Mouse (Mus musculus): ENCODE measurements around the gene Fbxl14. TPM values are rescaled to one million over a fixed set of nuclear protein-coding genes. Genes with fewer than 3 reads are reported as not detected.

Fbxl14 gene
- polyA plus RNA-seq, 1 experiment from 2014 or later: 5.1 TPM

DNA sequence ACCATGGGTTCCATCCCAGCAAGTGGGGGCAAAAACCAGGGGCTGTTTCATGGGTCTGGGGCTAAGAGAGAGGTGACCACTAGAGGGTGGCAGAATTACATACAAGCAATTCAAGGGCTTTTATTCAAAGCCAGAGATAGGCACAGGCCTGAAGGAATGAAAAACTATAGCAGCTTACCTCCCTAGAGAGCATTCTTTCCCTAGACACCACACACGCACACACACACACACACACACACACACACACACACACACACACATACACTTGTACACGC, 11.7 kb upstream of the Fbxl14 start:
- Histone ChIP-seq H3K4me2 (ENCODE audit: low read length) (no peak overlapping the region), H3K4me3 (replicated peaks; ENCODE audit: low read depth, low read length) (no peak overlapping the region), H3K4me1 (replicated peaks; ENCODE audit: insufficient read depth, low read length) (0 out of 2 replicates have a peak, but pooled peaks cover 4% of the 10 kb centered on the region), H3K9me3 (replicated peaks; ENCODE audit: low read length) (no peaks in the 10 kb centered on the region), H3K9ac (ENCODE audit: low read depth, low read length) (no peak overlapping the region), H3K36me3 (ENCODE audit: insufficient read depth, low read length) (no peaks in the 10 kb centered on the region), H3K27me3 (ENCODE audit: insufficient read depth, low read length) (no peaks in the 10 kb centered on the region), H3K27ac (peak overlapping the region; percentile 20)
- DNase-seq (ENCODE audit: low spot score) (no peak), ATAC-seq (replicated peaks; ENCODE audit: low FRiP score, low read depth) (no peak)
- 79% methylated on average over 2 of the region's 2 CpGs for WGBS
- TF ChIP-seq CTCF (IDR thresholded peaks at IDR 0.05; ENCODE audit: low read depth): peak; percentile 60

DNA sequence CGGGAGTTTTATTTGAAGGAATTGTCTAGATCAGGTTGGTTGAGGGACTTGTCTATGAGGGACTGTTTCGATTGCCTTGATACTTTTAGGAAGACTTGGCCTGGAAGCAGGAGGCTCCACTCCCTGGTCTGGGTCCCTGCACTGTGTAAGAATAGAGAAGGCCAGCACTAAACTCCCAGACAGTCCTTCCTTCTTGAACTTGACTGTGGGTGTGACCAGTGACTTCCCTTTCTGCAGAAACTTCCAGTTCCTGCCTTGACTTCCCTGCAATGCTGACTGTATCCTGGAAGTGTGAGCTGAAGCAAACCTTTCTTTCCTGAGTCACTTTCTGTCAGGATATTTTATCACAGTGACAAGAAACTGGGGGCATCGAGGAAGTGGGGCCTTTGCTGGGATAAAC, 8.7 kb upstream of the Fbxl14 start:
- no peak for ATAC-seq (replicated peaks; ENCODE audit: low FRiP score, low read depth)
- H3K4me1 ChIP-seq (replicated peaks; ENCODE audit: insufficient read depth, low read length): 0 out of 2 replicates have a peak, but pooled peaks cover 6% of the 10 kb centered on the region
- H3K27ac ChIP-seq: no peak overlapping the region
- H3K27me3 ChIP-seq (ENCODE audit: insufficient read depth, low read length): no peaks in the 10 kb centered on the region
- no peak overlapping the region for H3K4me3 ChIP-seq (replicated peaks; ENCODE audit: low read depth, low read length)
- H3K4me2 ChIP-seq (ENCODE audit: low read length): no peak overlapping the region
- 84% methylated on average over 3 of the region's 3 CpGs for WGBS
- no peaks in the 10 kb centered on the region for H3K9me3 ChIP-seq (replicated peaks; ENCODE audit: low read length)
- H3K9ac ChIP-seq (ENCODE audit: low read depth, low read length): no peak overlapping the region
- no peak for DNase-seq (ENCODE audit: low spot score)
- TF ChIP-seq CTCF (IDR thresholded peaks at IDR 0.05; ENCODE audit: low read depth): no peak
- H3K36me3 ChIP-seq (ENCODE audit: insufficient read depth, low read length): no peaks in the 10 kb centered on the region

DNA sequence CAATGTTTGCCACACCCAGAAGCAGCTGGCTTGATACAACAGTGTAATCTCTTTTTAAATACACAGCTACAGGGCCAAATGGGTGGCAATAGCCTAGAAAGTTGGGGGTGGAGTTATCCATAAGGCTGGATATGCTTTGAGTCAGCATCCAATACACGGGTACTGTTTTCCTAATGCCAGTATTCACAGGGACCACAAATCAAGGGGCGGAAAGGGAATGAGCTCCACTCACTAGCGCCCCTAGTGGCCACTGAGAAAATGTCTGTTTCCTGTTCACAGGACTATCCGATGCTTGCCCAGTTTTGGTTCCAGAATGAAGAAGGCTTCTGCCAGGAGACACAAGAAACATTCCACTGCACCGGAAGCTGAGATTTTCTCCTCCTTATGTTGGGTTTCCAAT, 7.3 kb upstream of the Fbxl14 start:
- DNase-seq (ENCODE audit: low spot score) (peak; percentile 80), ATAC-seq (replicated peaks; ENCODE audit: low FRiP score, low read depth) (no peak)
- Histone ChIP-seq H3K9ac (ENCODE audit: low read depth, low read length) (no peak overlapping the region), H3K4me2 (ENCODE audit: low read length) (no peak overlapping the region), H3K27me3 (ENCODE audit: insufficient read depth, low read length) (no peaks in the 10 kb centered on the region), H3K27ac (no peak overlapping the region), H3K4me1 (replicated peaks; ENCODE audit: insufficient read depth, low read length) (0 out of 2 replicates have a peak, but pooled peaks cover 6% of the 10 kb centered on the region), H3K9me3 (replicated peaks; ENCODE audit: low read length) (no peaks in the 10 kb centered on the region), H3K36me3 (ENCODE audit: insufficient read depth, low read length) (no peaks in the 10 kb centered on the region), H3K4me3 (replicated peaks; ENCODE audit: low read depth, low read length) (no peak overlapping the region)
- TF ChIP-seq CTCF (IDR thresholded peaks at IDR 0.05; ENCODE audit: low read depth): peak; percentile 87
- 23% methylated on average over 5 of the region's 5 CpGs for WGBS

DNA sequence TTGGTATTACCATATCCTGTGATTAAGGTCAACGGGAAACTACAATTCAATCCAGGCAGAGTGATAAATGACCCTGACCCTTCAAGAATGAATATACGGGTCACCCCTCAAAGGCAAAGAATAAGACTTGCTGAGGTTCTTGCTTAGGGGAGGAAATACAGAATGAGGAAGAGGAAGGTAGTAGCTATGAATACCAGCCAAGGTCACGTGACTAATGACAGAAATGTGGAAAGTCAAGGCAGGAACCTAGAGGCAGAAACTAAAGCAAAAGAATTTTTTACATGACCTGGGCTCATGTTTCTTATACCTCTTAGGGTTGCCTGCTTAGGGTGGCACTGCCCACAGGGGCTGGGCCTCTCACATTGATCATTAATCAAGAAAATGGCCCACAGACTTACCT, 6.8 kb upstream of the Fbxl14 start:
- H3K27me3 ChIP-seq (ENCODE audit: insufficient read depth, low read length): no peaks in the 10 kb centered on the region
- DNase-seq (ENCODE audit: low spot score): no peak
- TF ChIP-seq CTCF (IDR thresholded peaks at IDR 0.05; ENCODE audit: low read depth): no peak
- H3K4me2 ChIP-seq (ENCODE audit: low read length): no peak overlapping the region
- 55% methylated on average over 3 of the region's 3 CpGs for WGBS
- no peak overlapping the region for H3K9ac ChIP-seq (ENCODE audit: low read depth, low read length)
- 0 out of 2 replicates have a peak, but pooled peaks cover 8% of the 10 kb centered on the region for H3K4me1 ChIP-seq (replicated peaks; ENCODE audit: insufficient read depth, low read length)
- no peak overlapping the region for H3K27ac ChIP-seq
- H3K36me3 ChIP-seq (ENCODE audit: insufficient read depth, low read length): no peaks in the 10 kb centered on the region
- no peaks in the 10 kb centered on the region for H3K9me3 ChIP-seq (replicated peaks; ENCODE audit: low read length)
- no peak overlapping the region for H3K4me3 ChIP-seq (replicated peaks; ENCODE audit: low read depth, low read length)
- ATAC-seq (replicated peaks; ENCODE audit: low FRiP score, low read depth): no peak

DNA sequence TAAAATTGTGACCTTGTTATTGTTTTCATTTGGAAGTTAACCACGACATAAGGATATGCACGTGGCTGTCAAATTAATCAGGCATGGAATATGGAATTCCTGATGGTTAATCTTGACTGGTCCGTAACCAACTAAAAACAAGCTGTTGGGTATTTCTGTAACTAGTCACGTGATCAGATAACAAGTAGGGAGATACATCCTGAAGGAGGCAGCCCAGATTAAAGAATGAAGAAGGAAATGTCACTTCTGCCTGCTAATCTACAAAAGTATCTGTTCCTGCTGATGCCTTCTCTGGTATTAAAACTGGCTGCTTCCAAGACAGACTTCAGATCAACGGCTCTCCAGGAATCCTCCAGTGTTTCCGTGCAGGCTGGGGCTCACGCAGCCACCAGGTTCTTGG, 6.0 kb upstream of the Fbxl14 start:
- no peak for DNase-seq (ENCODE audit: low spot score)
- no peak overlapping the region for H3K4me3 ChIP-seq (replicated peaks; ENCODE audit: low read depth, low read length)
- 75% methylated on average over 7 of the region's 7 CpGs for WGBS
- no peaks in the 10 kb centered on the region for H3K9me3 ChIP-seq (replicated peaks; ENCODE audit: low read length)
- TF ChIP-seq CTCF (IDR thresholded peaks at IDR 0.05; ENCODE audit: low read depth): no peak
- H3K9ac ChIP-seq (ENCODE audit: low read depth, low read length): no peak overlapping the region
- no peak overlapping the region for H3K4me2 ChIP-seq (ENCODE audit: low read length)
- no peaks in the 10 kb centered on the region for H3K36me3 ChIP-seq (ENCODE audit: insufficient read depth, low read length)
- no peaks in the 10 kb centered on the region for H3K27me3 ChIP-seq (ENCODE audit: insufficient read depth, low read length)
- H3K4me1 ChIP-seq (replicated peaks; ENCODE audit: insufficient read depth, low read length): peaks cover 15% of the 10 kb centered on the region; the same call in 1 of the 2 replicates
- H3K27ac ChIP-seq: no peak overlapping the region
- ATAC-seq (replicated peaks; ENCODE audit: low FRiP score, low read depth): no peak

DNA sequence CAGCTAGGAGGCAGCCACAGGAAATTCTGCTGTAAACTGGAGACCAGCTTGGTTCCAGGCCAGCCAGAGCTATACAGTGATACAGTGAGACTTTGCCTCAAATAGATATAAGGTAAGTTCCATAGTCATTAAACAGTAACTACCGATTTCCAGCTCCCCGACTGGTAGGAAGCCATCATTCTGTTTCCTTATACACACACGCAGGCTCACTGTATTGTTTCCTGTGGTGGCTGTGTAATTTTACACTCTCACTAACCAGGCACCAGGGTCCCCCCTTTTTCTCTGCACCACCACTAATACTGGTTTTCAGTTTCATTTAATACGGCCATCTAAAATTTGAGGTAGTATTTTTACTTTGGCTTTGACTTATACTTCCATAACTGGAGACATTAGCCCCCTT, 5.5 kb upstream of the Fbxl14 start:
- WGBS: 64% methylated on average over 4 of the region's 4 CpGs
- H3K27ac ChIP-seq: no peak overlapping the region
- no peaks in the 10 kb centered on the region for H3K27me3 ChIP-seq (ENCODE audit: insufficient read depth, low read length)
- H3K36me3 ChIP-seq (ENCODE audit: insufficient read depth, low read length): no peaks in the 10 kb centered on the region
- H3K4me1 ChIP-seq (replicated peaks; ENCODE audit: insufficient read depth, low read length): peaks cover 18% of the 10 kb centered on the region; the same call in 1 of the 2 replicates
- no peak for ATAC-seq (replicated peaks; ENCODE audit: low FRiP score, low read depth)
- H3K9me3 ChIP-seq (replicated peaks; ENCODE audit: low read length): no peaks in the 10 kb centered on the region
- TF ChIP-seq CTCF (IDR thresholded peaks at IDR 0.05; ENCODE audit: low read depth): no peak
- no peak for DNase-seq (ENCODE audit: low spot score)
- H3K4me2 ChIP-seq (ENCODE audit: low read length): no peak overlapping the region
- H3K4me3 ChIP-seq (replicated peaks; ENCODE audit: low read depth, low read length): no peak overlapping the region
- no peak overlapping the region for H3K9ac ChIP-seq (ENCODE audit: low read depth, low read length)

DNA sequence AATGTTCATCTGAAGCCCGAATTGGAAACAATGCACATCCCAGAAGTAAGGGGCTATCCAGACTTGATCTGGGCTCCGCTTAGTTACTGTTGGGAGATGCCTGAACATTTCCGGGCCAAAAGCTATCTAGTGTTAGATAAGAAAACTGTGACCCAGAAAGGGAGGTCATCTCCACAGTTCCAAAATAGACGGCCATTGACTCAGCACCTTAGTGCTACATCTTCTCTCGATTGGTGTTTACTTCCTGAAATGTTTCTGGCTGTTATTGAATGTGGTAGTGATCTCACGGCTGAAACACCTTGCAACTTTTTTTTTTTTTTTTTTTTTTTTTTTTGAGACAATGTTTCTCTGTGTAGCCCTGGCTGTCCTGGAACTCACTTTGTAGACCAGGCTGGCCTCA, 3.5 kb upstream of the Fbxl14 start:
- Histone ChIP-seq H3K9me3 (replicated peaks; ENCODE audit: low read length) (no peaks in the 10 kb centered on the region), H3K9ac (ENCODE audit: low read depth, low read length) (no peak overlapping the region), H3K27me3 (ENCODE audit: insufficient read depth, low read length) (no peaks in the 10 kb centered on the region), H3K4me1 (replicated peaks; ENCODE audit: insufficient read depth, low read length) (peaks cover 18% of the 10 kb centered on the region; the same call in 1 of the 2 replicates), H3K4me3 (replicated peaks; ENCODE audit: low read depth, low read length) (no peak overlapping the region), H3K4me2 (ENCODE audit: low read length) (no peak overlapping the region), H3K36me3 (ENCODE audit: insufficient read depth, low read length) (no peaks in the 10 kb centered on the region), H3K27ac (no peak overlapping the region)
- DNase-seq (ENCODE audit: low spot score): no peak
- 91% methylated on average over 6 of the region's 6 CpGs for WGBS
- no peak for ATAC-seq (replicated peaks; ENCODE audit: low FRiP score, low read depth)
- TF ChIP-seq CTCF (IDR thresholded peaks at IDR 0.05; ENCODE audit: low read depth): no peak

Data from kidney, postnatal 0 days (tissue).